In genomic region chr11:96550960-96551703, GRCm38 (mm10) we compare ENCODE assay signal across 23 mouse cellular contexts.
DNase-seq lines count a peak whose midpoint lies in the region; ATAC-seq and TF ChIP-seq lines count a peak whose summit lies in the region.
"Had no signal": no experiment of that assay in that cellular context is flagged by ENCODE, and none has a peak within 500 bp of the region (broad histone marks: within the 10 kb centered on the region; RNA-seq: fewer than 3 reads in every experiment).

No protein-coding gene starts in this region.

- no peak overlapping the region for H3K9ac ChIP-seq in kidney, embryonic 14.5 days (ENCODE audit: low read depth, low read length)
- no peak overlapping the region for H3K9ac ChIP-seq in lung, postnatal 0 days (replicated peaks; ENCODE audit: low read depth)
- no peak overlapping the region for H3K9ac ChIP-seq in kidney, embryonic 15.5 days
- H3K9ac ChIP-seq: liver, embryonic 15.5 days; midbrain, embryonic 13.5 days had no signal

- ATAC-seq in kidney, embryonic 14.5 days (ENCODE audit: low FRiP score, low TSS enrichment): no peak
- ATAC-seq in lung, postnatal 0 days: peak; percentile 70
- no peak for ATAC-seq in kidney, embryonic 15.5 days (replicated peaks; ENCODE audit: low FRiP score)
- ATAC-seq: forebrain, embryonic 16.5 days; hindbrain, embryonic 16.5 days; midbrain, embryonic 13.5 days had no signal

- TF ChIP-seq POLR2A in kidney, adult 2 months (IDR thresholded peaks at IDR 0.05; ENCODE audit: low read depth, low read length): no peak
- TF ChIP-seq POLR2A in lung, adult 2 months (IDR thresholded peaks at IDR 0.05; ENCODE audit: borderline replicate concordance, extremely low read depth, low read depth, low read length): no peak

- no peaks in the 10 kb centered on the region for H3K36me3 ChIP-seq in kidney, adult 2 months (ENCODE audit: control insufficient read depth, insufficient read depth, low read length)
- H3K36me3 ChIP-seq in kidney, embryonic 14.5 days (ENCODE audit: control insufficient read depth, insufficient read depth, low read length): no peaks in the 10 kb centered on the region
- no peaks in the 10 kb centered on the region for H3K36me3 ChIP-seq in lung, postnatal 0 days (ENCODE audit: insufficient read depth, low read length)
- no peaks in the 10 kb centered on the region for H3K36me3 ChIP-seq in kidney, embryonic 15.5 days
- H3K36me3 ChIP-seq: forebrain, embryonic 10.5 days; hindbrain, embryonic 10.5 days; liver, embryonic 15.5 days; midbrain, embryonic 13.5 days had no signal

- no peak for TF ChIP-seq CTCF in kidney, adult 2 months (conservative IDR thresholded peaks at IDR 0.05; ENCODE audit: insufficient read depth, insufficient read length, low read depth, low read length)
- no peak for TF ChIP-seq CTCF in lung, postnatal 0 days (IDR thresholded peaks at IDR 0.05)
- TF ChIP-seq CTCF in lung, adult 2 months (IDR thresholded peaks at IDR 0.05; ENCODE audit: insufficient read depth, low read length): no peak

- WGBS in kidney, adult 2 months: 48% methylated on average over 9 of the region's 9 CpGs
- 64% methylated on average over 9 of the region's 9 CpGs for WGBS in kidney, embryonic 14.5 days
- 39% methylated on average over 9 of the region's 9 CpGs for WGBS in lung, postnatal 0 days
- WGBS in lung, adult 2 months: 53% methylated on average over 9 of the region's 9 CpGs
- WGBS in kidney, embryonic 15.5 days: 55% methylated on average over 9 of the region's 9 CpGs

- DNase-seq in kidney, adult 2 months: peak; percentile 61
- peak; percentile 60 for DNase-seq in lung, postnatal 0 days (ENCODE audit: low spot score)
- DNase-seq in lung, adult 2 months: no peak
- DNase-seq in kidney, postnatal 4 days: peak; percentile 18 to 31
- DNase-seq in urinary bladder, adult 2 months (ENCODE audit: low spot score): no peak
- no peak for DNase-seq in cerebellum, adult 9-10 months
- DNase-seq: cerebellum, adult 11 months; cerebellum, postnatal 14 days; gastrocnemius, postnatal 10 days; layer of hippocampus, postnatal 36 days; retina, postnatal 1 day; right cerebral cortex, postnatal 25 days; spleen, adult 18-20 months; thymus, postnatal 25 days had no signal

- no peaks in the 10 kb centered on the region; the same call in 1 of the 2 replicates for H3K4me1 ChIP-seq in kidney, adult 2 months (ENCODE audit: control insufficient read depth, insufficient read depth, low read length)
- peaks cover 7% of the 10 kb centered on the region; the same call in 1 of the 2 replicates for H3K4me1 ChIP-seq in kidney, embryonic 14.5 days (ENCODE audit: control insufficient read depth, insufficient read depth, low read length)
- no peaks in the 10 kb centered on the region for H3K4me1 ChIP-seq in lung, postnatal 0 days (ENCODE audit: insufficient read depth, low read depth, low read length)
- no peaks in the 10 kb centered on the region for H3K4me1 ChIP-seq in lung, adult 2 months (ENCODE audit: control insufficient read depth, insufficient read depth, low read length)
- H3K4me1 ChIP-seq in kidney, embryonic 15.5 days: peaks cover 28% of the 10 kb centered on the region
- H3K4me1 ChIP-seq: forebrain, embryonic 10.5 days; liver, embryonic 15.5 days; midbrain, embryonic 13.5 days had no signal

- peak overlapping the region; percentile 9; the same call in 1 of the 2 replicates for H3K27ac ChIP-seq in kidney, adult 2 months (ENCODE audit: insufficient read depth, low read depth, low read length)
- no peak overlapping the region for H3K27ac ChIP-seq in kidney, embryonic 14.5 days (ENCODE audit: low read depth, low read length)
- no peak overlapping the region for H3K27ac ChIP-seq in lung, postnatal 0 days (ENCODE audit: low read length)
- peak overlapping the region; percentile 62 for H3K27ac ChIP-seq in kidney, embryonic 15.5 days
- H3K27ac ChIP-seq: forebrain, embryonic 10.5 days; hindbrain, embryonic 10.5 days; liver, embryonic 15.5 days; midbrain, embryonic 13.5 days had no signal

- TF ChIP-seq EP300 in lung, postnatal 0 days (IDR thresholded peaks at IDR 0.05): no peak

- H3K27me3 ChIP-seq in kidney, adult 2 months (replicated peaks; ENCODE audit: control insufficient read depth, insufficient read depth, low read length): no peaks in the 10 kb centered on the region
- no peaks in the 10 kb centered on the region for H3K27me3 ChIP-seq in kidney, embryonic 14.5 days (ENCODE audit: control insufficient read depth, insufficient read depth, low read length)
- no peaks in the 10 kb centered on the region for H3K27me3 ChIP-seq in lung, postnatal 0 days (replicated peaks; ENCODE audit: insufficient read depth, low read length)
- peaks cover 7% of the 10 kb centered on the region; the same call in 1 of the 2 replicates for H3K27me3 ChIP-seq in kidney, embryonic 15.5 days

- no peak overlapping the region for H3K4me2 ChIP-seq in kidney, embryonic 14.5 days (replicated peaks; ENCODE audit: low read depth, low read length)
- no peak overlapping the region for H3K4me2 ChIP-seq in lung, postnatal 0 days (replicated peaks; ENCODE audit: low read depth, low read length)
- no peak overlapping the region for H3K4me2 ChIP-seq in kidney, embryonic 15.5 days
- H3K4me2 ChIP-seq: heart, embryonic 11.5 days; liver, embryonic 15.5 days; midbrain, embryonic 13.5 days had no signal

- H3K9me3 ChIP-seq in kidney, embryonic 14.5 days (ENCODE audit: control insufficient read depth, low read length): no peaks in the 10 kb centered on the region
- no peaks in the 10 kb centered on the region for H3K9me3 ChIP-seq in lung, postnatal 0 days (ENCODE audit: low read length)
- no peaks in the 10 kb centered on the region for H3K9me3 ChIP-seq in kidney, embryonic 15.5 days (replicated peaks)
- H3K9me3 ChIP-seq: forebrain, embryonic 10.5 days; hindbrain, embryonic 10.5 days; liver, embryonic 15.5 days; midbrain, embryonic 13.5 days had no signal

- H3K4me3 ChIP-seq in kidney, adult 2 months (ENCODE audit: insufficient read depth, low read depth, low read length): no peak overlapping the region
- H3K4me3 ChIP-seq in kidney, embryonic 14.5 days (ENCODE audit: low read length): no peak overlapping the region
- H3K4me3 ChIP-seq in lung, postnatal 0 days (ENCODE audit: low read depth, low read length): no peak overlapping the region
- H3K4me3 ChIP-seq in lung, adult 2 months (replicated peaks; ENCODE audit: extremely low read depth, low read depth, low read length): no peak overlapping the region
- no peak overlapping the region for H3K4me3 ChIP-seq in kidney, embryonic 15.5 days (replicated peaks)
- H3K4me3 ChIP-seq: forebrain, embryonic 10.5 days; hindbrain, embryonic 10.5 days; liver, embryonic 15.5 days; midbrain, embryonic 13.5 days had no signal

Comparison
In these comparisons a context has a peak if more than half of its experiments do, and no peak if none do; other contexts are left out.
1. DNase-seq: peak in kidney, adult 2 months (single experiment), lung, postnatal 0 days (single experiment) and kidney, postnatal 4 days (2 of 2); none in lung, adult 2 months (single experiment), urinary bladder, adult 2 months (single experiment) and cerebellum, adult 9-10 months (single experiment).
2. H3K27ac ChIP-seq: peak in kidney, adult 2 months (single experiment) and kidney, embryonic 15.5 days (single experiment); none in kidney, embryonic 14.5 days (single experiment) and lung, postnatal 0 days (single experiment).